Mouse (Mus musculus) heart, embryonic 11.5 days (tissue): ENCODE results near the gene Cyp2j9. TPM values are rescaled to one million over a fixed set of nuclear protein-coding genes. Genes with fewer than 3 reads are reported as not detected.
"Not testable (repeated sequence)": the region's sequence is repeated elsewhere in the genome, so short reads cannot be mapped to it uniquely, and the experiment has no call there.

Experiments used
- ATAC-seq: fragments of 200-750 bp; cut with Nextera tagmentation; replicated peaks from 2 replicates; pipeline ENCODE4 v1.8.0; 2017; ENCODE audit warnings: moderate library complexity; ENCODE audit not compliant: insufficient number of reproducible peaks, low FRiP score, low TSS enrichment
- H3K27ac ChIP-seq: fragments of 300-500 bp; sonication (generic); 2 replicates; pipeline ENCODE4 v1.5.1; 2014; ENCODE audit warnings: mild to moderate bottlenecking, low read depth, low read length
- H3K27me3 ChIP-seq: fragments of 300-500 bp; sonication (generic); 2 replicates; pipeline ENCODE4 v1.6.1; 2014; ENCODE audit warnings: mild to moderate bottlenecking, low read length, mixed read lengths; ENCODE audit not compliant: control insufficient read depth, insufficient read depth
- H3K36me3 ChIP-seq: fragments of 300-500 bp; sonication (generic); 2 replicates; pipeline ENCODE4 v1.6.1; 2014; ENCODE audit warnings: mild to moderate bottlenecking, low read length, moderate library complexity, mixed read lengths; ENCODE audit not compliant: control insufficient read depth, insufficient read depth
- H3K4me1 ChIP-seq: fragments of 300-500 bp; sonication (generic); 2 replicates; pipeline ENCODE4 v1.6.1; 2014; ENCODE audit warnings: low read length; ENCODE audit not compliant: control insufficient read depth, insufficient read depth
- H3K4me2 ChIP-seq: fragments of 300-500 bp; sonication (generic); 2 replicates; pipeline ENCODE4 v1.6.1; 2014; ENCODE audit warnings: mild to moderate bottlenecking, moderate library complexity
- H3K4me3 ChIP-seq: fragments of 300-500 bp; sonication (generic); 2 replicates; pipeline ENCODE4 v1.5.1; 2014; ENCODE audit warnings: low read depth, low read length
- H3K9ac ChIP-seq: fragments of 300-500 bp; sonication (generic); 2 replicates; pipeline ENCODE4 v1.6.1; 2014; ENCODE audit warnings: mild to moderate bottlenecking, low read depth, low read length, moderate library complexity
- H3K9me3 ChIP-seq: fragments of 300-500 bp; sonication (generic); replicated peaks from 2 replicates; pipeline ENCODE4 v1.6.1; 2016; ENCODE audit warnings: low read length; ENCODE audit not compliant: control insufficient read depth
- WGBS: fragments of 180-500 bp; shearing (Covaris S2); extraction: QIAGEN DNeasy Blood & Tissue Kit; methylation state at CpG from one replicate; pipeline ENCODE4 v1.1.7; 2014; ENCODE audit not compliant: insufficient replicate concordance; 5-methylcytosine and 5-hydroxymethylcytosine counted together
- polyA plus RNA-seq: library from polyadenylated mRNA; unstranded; fragments of >200 nt; fragmentation: Nextera tagmentation; extraction: Ambion mirVana; gene quantifications from 2 replicates; pipeline ENCODE4 v1.2.1, GENCODE M21; 2014

Gene Cyp2j9
- 0.64 and 0.66 TPM in 2 replicates for polyA plus RNA-seq

GRCm38 (mm10) chr4:96590911-96591790 is at the start of gene Cyp2j9:
Cyp2j9 (minus strand) TSS chr4:96591578.
- Histone ChIP-seq H3K27ac (no peak within 1 kb of the TSS), H3K27me3 (no peaks in the 10 kb centered on the region)
- WGBS: 3% methylated on average over 18 of the region's 18 CpGs

GRCm38 (mm10) chr4:96635455-96635854 is 44.1 kb upstream of the Cyp2j9 start:
- no peaks in the 10 kb centered on the region for H3K36me3 ChIP-seq
- no peak overlapping the region for H3K27ac ChIP-seq
- no peak for ATAC-seq
- H3K9me3 ChIP-seq: no peaks in the 10 kb centered on the region
- H3K9ac ChIP-seq: no peak overlapping the region
- 74% methylated on average over 1 of the region's 1 CpGs for WGBS
- H3K4me3 ChIP-seq: no peak overlapping the region
- no peaks in the 10 kb centered on the region for H3K27me3 ChIP-seq
- H3K4me2 ChIP-seq: no peak overlapping the region
- no peaks in the 10 kb centered on the region for H3K4me1 ChIP-seq

More at GRCm38 (mm10) chr4:96590911-96591790, at the start of gene Cyp2j9:
- peak within 1 kb of the TSS; percentile 81 for H3K4me2 ChIP-seq
- peak; percentile 75 for ATAC-seq
- H3K4me3 ChIP-seq: peak within 1 kb of the TSS; percentile 48
- H3K4me1 ChIP-seq: peaks cover 4% of the 10 kb centered on the region
- no peaks in the 10 kb centered on the region for H3K9me3 ChIP-seq
- peak within 1 kb of the TSS; percentile 63 for H3K9ac ChIP-seq
- H3K36me3 ChIP-seq: no peaks in the 10 kb centered on the region

DNA sequence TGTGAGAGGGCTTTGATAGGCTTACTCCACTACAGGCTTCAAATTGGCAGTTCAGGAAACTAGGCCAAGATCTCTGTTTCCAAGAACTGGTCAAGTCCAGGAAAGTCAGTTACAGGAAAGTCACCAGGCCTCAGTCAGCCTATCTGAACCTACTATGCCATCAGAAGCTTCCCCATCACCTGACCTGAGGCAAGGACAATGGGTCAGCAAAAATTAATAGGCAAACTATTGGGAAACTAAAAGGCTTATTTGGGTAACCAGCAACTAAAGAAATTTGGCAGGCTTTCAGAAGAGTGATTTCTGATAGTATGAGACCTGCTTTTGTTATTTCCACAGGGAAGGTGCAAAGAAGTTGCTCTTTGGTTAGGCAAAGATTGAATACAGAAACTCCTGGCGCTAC is 31.1 kb upstream of the Cyp2j9 start:
- WGBS: 81% methylated on average over 1 of the region's 1 CpGs
- ATAC-seq: no peak

DNA sequence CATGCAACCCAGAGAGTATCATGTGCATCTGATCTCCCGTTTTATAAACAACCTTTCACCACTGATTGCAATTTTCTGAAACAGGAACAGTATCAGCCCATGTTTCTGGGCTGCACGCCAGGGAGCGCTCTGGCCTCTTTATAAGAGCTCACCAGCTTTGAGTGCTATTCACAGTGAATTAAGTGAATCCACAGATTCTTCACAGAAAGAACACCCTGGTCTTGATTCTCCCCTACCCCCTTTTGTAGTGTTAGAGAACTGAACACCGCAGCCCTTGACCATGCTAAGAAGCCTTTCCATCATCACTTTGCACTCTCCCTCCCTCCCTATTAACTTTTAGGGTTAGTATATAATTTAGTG is 393 bp upstream of the Cyp2j9 start:
- H3K4me1 ChIP-seq: peaks cover 4% of the 10 kb centered on the region
- H3K9ac ChIP-seq: no peak overlapping the region
- H3K4me3 ChIP-seq: peak overlapping the region; percentile 48
- no peaks in the 10 kb centered on the region for H3K9me3 ChIP-seq
- peak; percentile 39; the same call in 1 of the 2 replicates for ATAC-seq
- H3K36me3 ChIP-seq: no peaks in the 10 kb centered on the region
- no peak overlapping the region for H3K27ac ChIP-seq
- H3K4me2 ChIP-seq: peak overlapping the region; percentile 81
- WGBS: 26% methylated on average over 4 of the region's 4 CpGs
- H3K27me3 ChIP-seq: no peaks in the 10 kb centered on the region

More for the DNA sequence above, 31.1 kb upstream of the Cyp2j9 start:
- Histone ChIP-seq H3K4me2 (no peak overlapping the region), H3K27ac (no peak overlapping the region), H3K9ac (no peak overlapping the region), H3K4me3 (no peak overlapping the region), H3K36me3 (no peaks in the 10 kb centered on the region), H3K27me3 (no peaks in the 10 kb centered on the region), H3K4me1 (no peaks in the 10 kb centered on the region), H3K9me3 (no peaks in the 10 kb centered on the region)

- Histone ChIP-seq H3K27me3 (no peaks in the 10 kb centered on the region), H3K9ac (no peak overlapping the region), H3K36me3 (no peaks in the 10 kb centered on the region), H3K27ac (no peak overlapping the region), H3K4me2 (no peak overlapping the region), H3K4me1 (no peaks in the 10 kb centered on the region), H3K9me3 (no peaks in the 10 kb centered on the region), H3K4me3 (no peak overlapping the region)
- WGBS: 47% methylated on average over 1 of the region's 1 CpGs
- ATAC-seq: no peak
Observed at GRCm38 (mm10) chr4:96581425-96582088, 9.8 kb downstream of the Cyp2j9 start.

- H3K9me3 ChIP-seq, ATAC-seq: not testable (repeated sequence)
- WGBS: 50% methylated on average over 6 of the region's 6 CpGs
Observed at GRCm38 (mm10) chr4:96580351-96580750, 11.0 kb downstream of the Cyp2j9 start.

DNA sequence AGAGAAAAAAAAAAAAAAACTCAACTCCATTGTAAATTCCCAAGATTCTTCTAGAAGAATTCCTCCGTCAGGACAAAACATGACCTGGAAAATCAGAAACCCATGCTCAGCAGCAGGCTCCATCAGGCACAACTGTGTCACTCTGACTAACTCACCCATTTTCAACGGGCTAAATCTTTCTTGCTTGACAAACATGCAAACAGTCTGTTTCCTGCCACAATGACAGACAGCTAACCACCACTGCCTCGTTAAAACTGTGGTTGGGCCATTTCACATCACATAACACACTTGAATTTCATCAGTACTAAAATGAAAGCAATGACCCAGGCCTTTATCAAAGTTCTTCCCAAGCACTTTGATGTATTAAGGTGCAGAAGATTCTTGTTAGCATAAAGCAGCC is 21.9 kb downstream of the Cyp2j9 start:
- Histone ChIP-seq H3K27ac (no peak overlapping the region), H3K4me2 (no peak overlapping the region), H3K9ac (no peak overlapping the region), H3K36me3 (no peaks in the 10 kb centered on the region), H3K4me3 (no peak overlapping the region), H3K27me3 (no peaks in the 10 kb centered on the region), H3K4me1 (no peaks in the 10 kb centered on the region), H3K9me3 (no peaks in the 10 kb centered on the region)
- no peak for ATAC-seq
- 46% methylated on average over 3 of the region's 3 CpGs for WGBS

More at GRCm38 (mm10) chr4:96580351-96580750, 11.0 kb downstream of the Cyp2j9 start:
- H3K36me3 ChIP-seq, H3K4me2 ChIP-seq, H3K4me1 ChIP-seq, H3K4me3 ChIP-seq, H3K27ac ChIP-seq, H3K27me3 ChIP-seq, H3K9ac ChIP-seq: not testable (repeated sequence)

GRCm38 (mm10) chr4:96567988-96568387 is 23.4 kb downstream of the Cyp2j9 start:
- Histone ChIP-seq H3K4me1 (no peaks in the 10 kb centered on the region), H3K9ac (no peak overlapping the region), H3K36me3 (no peaks in the 10 kb centered on the region), H3K27ac (no peak overlapping the region), H3K27me3 (no peaks in the 10 kb centered on the region), H3K4me3 (no peak overlapping the region), H3K4me2 (no peak overlapping the region), H3K9me3 (no peaks in the 10 kb centered on the region)
- ATAC-seq: no peak
- WGBS: 61% methylated on average over 1 of the region's 1 CpGs
